Mouse (Mus musculus) stomach, postnatal 0 days (tissue): ENCODE results near the gene C2cd3. TPM values are rescaled to one million over a fixed set of nuclear protein-coding genes. Genes with fewer than 3 reads are reported as not detected.

Source experiments
- ATAC-seq: fragments of 200-750 bp; cut with Nextera tagmentation; 2 replicates; pipeline ENCODE4 v1.8.0; 2017; ENCODE audit not compliant: low FRiP score, low TSS enrichment
- DNase-seq: peaks from one replicate; pipeline ENCODE4 v3.0.0-alpha.2; 2016; ENCODE audit warnings: low spot score
- H3K27ac ChIP-seq: fragments of 300-500 bp; sonication (generic); replicated peaks from 2 replicates; pipeline ENCODE4 v1.5.1; 2014; ENCODE audit warnings: mild to moderate bottlenecking, control low read depth
- H3K27me3 ChIP-seq: fragments of 300-500 bp; sonication (generic); 2 replicates; pipeline ENCODE4 v1.6.1; 2014; ENCODE audit warnings: low read length; ENCODE audit not compliant: control insufficient read depth, insufficient read depth
- H3K36me3 ChIP-seq: fragments of 300-500 bp; sonication (generic); 2 replicates; pipeline ENCODE4 v1.6.1; 2014; ENCODE audit warnings: low read length, mixed read lengths; ENCODE audit not compliant: control insufficient read depth, insufficient read depth
- H3K4me1 ChIP-seq: fragments of 300-500 bp; sonication (generic); replicated peaks from 2 replicates; pipeline ENCODE4 v1.6.1; 2014; ENCODE audit warnings: antibody characterized with exemption; ENCODE audit not compliant: control insufficient read depth, insufficient read depth
- H3K4me2 ChIP-seq: fragments of 300-500 bp; sonication (generic); replicated peaks from 2 replicates; pipeline ENCODE4 v1.6.1; 2014; ENCODE audit warnings: low read depth, mild to moderate bottlenecking, control low read depth, moderate library complexity
- H3K4me3 ChIP-seq: fragments of 300-500 bp; sonication (generic); 2 replicates; pipeline ENCODE4 v1.5.1; 2014; ENCODE audit warnings: low read depth, low read length, control low read depth
- H3K9ac ChIP-seq: fragments of 300-500 bp; sonication (generic); 2 replicates; pipeline ENCODE4 v1.6.1; 2014; ENCODE audit warnings: mild to moderate bottlenecking, low read length, control low read depth, mixed read lengths
- H3K9me3 ChIP-seq: fragments of 300-500 bp; sonication (generic); 2 replicates; pipeline ENCODE4 v1.6.1; 2016; ENCODE audit warnings: low read length; ENCODE audit not compliant: control insufficient read depth
- CTCF ChIP-seq: IDR thresholded peaks from 2 replicates; pipeline ENCODE4 v1.5.1; 2016; ENCODE audit warnings: antibody characterized with exemption, low read depth, mild to moderate bottlenecking, moderate library complexity
- EP300 ChIP-seq: optimal IDR thresholded peaks from 2 replicates; pipeline ENCODE3; 2016; ENCODE audit warnings: antibody characterized with exemption
- WGBS: fragments of 180-500 bp; shearing (Covaris S2); extraction: QIAGEN DNeasy Blood & Tissue Kit; methylation state at CpG from one replicate; pipeline ENCODE4 v1.1.7; 2014; 5-methylcytosine and 5-hydroxymethylcytosine counted together
- polyA plus RNA-seq: library from polyadenylated mRNA; unstranded; fragments of >200 nt; fragmentation: Nextera tagmentation; extraction: Ambion mirVana; gene quantifications from 2 replicates; pipeline ENCODE4 v1.2.1, GENCODE M21; 2015

C2cd3 gene
- polyA plus RNA-seq, 1 experiment from 2014 or later, result 5.6 TPM

GRCm38 (mm10) chr7:100408684-100409083, 36.7 kb downstream of the C2cd3 start:
- TF ChIP-seq CTCF (no peak), EP300 (no peak)
- WGBS, result 87% methylated on average over 4 of the region's 4 CpGs
- Histone ChIP-seq H3K27ac (no peak overlapping the region), H3K4me3 (no peak overlapping the region), H3K9me3 (no peaks in the 10 kb centered on the region), H3K9ac (no peak overlapping the region), H3K27me3 (no peaks in the 10 kb centered on the region), H3K4me2 (no peak overlapping the region), H3K36me3 (peaks cover 14% of the 10 kb centered on the region), H3K4me1 (no peaks in the 10 kb centered on the region)
- ATAC-seq, result no peak
- no peak for DNase-seq

GRCm38 (mm10) chr7:100425795-100426194, 53.8 kb downstream of the C2cd3 start:
- 94% methylated on average over 3 of the region's 3 CpGs for WGBS
- Histone ChIP-seq H3K9ac (no peak overlapping the region), H3K9me3 (no peaks in the 10 kb centered on the region), H3K27ac (no peak overlapping the region), H3K4me2 (no peak overlapping the region), H3K4me3 (no peak overlapping the region), H3K27me3 (no peaks in the 10 kb centered on the region), H3K36me3 (peaks cover 9% of the 10 kb centered on the region; the same call in 1 of the 2 replicates), H3K4me1 (no peaks in the 10 kb centered on the region)
- ATAC-seq (no peak), DNase-seq (no peak)
- TF ChIP-seq CTCF (no peak), EP300 (no peak)

- H3K4me3 ChIP-seq, result no peak overlapping the region
- DNase-seq (peak; percentile 47), ATAC-seq (no peak)
- 39% methylated on average over 3 of the region's 3 CpGs for WGBS
- H3K4me2 ChIP-seq, result no peak overlapping the region
- no peaks in the 10 kb centered on the region; the same call in 1 of the 2 replicates for H3K4me1 ChIP-seq
- H3K27ac ChIP-seq, result no peak overlapping the region
- no peaks in the 10 kb centered on the region for H3K9me3 ChIP-seq
- TF ChIP-seq CTCF (peak; percentile 97), EP300 (no peak)
- no peak overlapping the region for H3K9ac ChIP-seq
- no peaks in the 10 kb centered on the region for H3K27me3 ChIP-seq
- H3K36me3 ChIP-seq, result peaks cover 19% of the 10 kb centered on the region
These were observed 57.1 kb downstream of the C2cd3 start for GRCm38 (mm10) chr7:100429102-100429501.

GRCm38 (mm10) chr7:100429911-100430310, 57.9 kb downstream of the C2cd3 start:
- H3K27me3 ChIP-seq, result no peaks in the 10 kb centered on the region
- DNase-seq, result no peak
- H3K9ac ChIP-seq, result no peak overlapping the region
- peaks cover 19% of the 10 kb centered on the region for H3K36me3 ChIP-seq
- no peak for ATAC-seq
- TF ChIP-seq CTCF (no peak), EP300 (no peak)
- H3K4me3 ChIP-seq, result no peak overlapping the region
- H3K9me3 ChIP-seq, result no peaks in the 10 kb centered on the region
- H3K4me2 ChIP-seq, result no peak overlapping the region
- no peak overlapping the region for H3K27ac ChIP-seq
- no peaks in the 10 kb centered on the region; the same call in 1 of the 2 replicates for H3K4me1 ChIP-seq
- WGBS, result 68% methylated on average over 11 of the region's 11 CpGs

- Histone ChIP-seq H3K4me1 (no peaks in the 10 kb centered on the region; the same call in 1 of the 2 replicates), H3K4me2 (no peak overlapping the region), H3K4me3 (no peak overlapping the region), H3K9me3 (no peaks in the 10 kb centered on the region), H3K27ac (peak overlapping the region; percentile 61; the same call in 1 of the 2 replicates), H3K36me3 (peaks cover 19% of the 10 kb centered on the region), H3K9ac (no peak overlapping the region), H3K27me3 (no peaks in the 10 kb centered on the region)
- ATAC-seq, result peak; percentile 88
- 38% methylated on average over 5 of the region's 5 CpGs for WGBS
- TF ChIP-seq EP300, result no peak
- peak; percentile 86 for DNase-seq
These were observed 59.1 kb downstream of the C2cd3 start for GRCm38 (mm10) chr7:100431103-100431502.

- H3K9ac ChIP-seq, result no peak overlapping the region
- no peak overlapping the region for H3K4me3 ChIP-seq
- H3K27ac ChIP-seq, result no peak overlapping the region
- H3K4me1 ChIP-seq, result no peaks in the 10 kb centered on the region; the same call in 1 of the 2 replicates
- ATAC-seq (peak; percentile 66), DNase-seq (peak; percentile 58)
- H3K4me2 ChIP-seq, result no peak overlapping the region
- H3K27me3 ChIP-seq, result no peaks in the 10 kb centered on the region
- no peaks in the 10 kb centered on the region for H3K9me3 ChIP-seq
- 67% methylated on average over 6 of the region's 6 CpGs for WGBS
- TF ChIP-seq EP300 (no peak), CTCF (no peak)
- peaks cover 16% of the 10 kb centered on the region for H3K36me3 ChIP-seq
These were observed 61.3 kb downstream of the C2cd3 start for GRCm38 (mm10) chr7:100433295-100433694.
